Mouse (Mus musculus) lung, embryonic 15.5 days (tissue): Measurements from ENCODE around the gene Ccdc24. TPM values are rescaled to one million over a fixed set of nuclear protein-coding genes. Genes with fewer than 3 reads are reported as not detected.
A peak's percentile ranks its signal among the peaks of the same experiment; 100 is the strongest.

Experiments
- ATAC-seq: fragments of 200-750 bp; cut with Nextera tagmentation; 2 replicates; pipeline ENCODE4 v1.8.0; 2017; ENCODE audit warnings: moderate number of reproducible peaks, borderline replicate concordance; ENCODE audit not compliant: low FRiP score, low TSS enrichment; ENCODE audit errors: extremely low read depth
- H3K27ac ChIP-seq: fragments of 300-500 bp; sonication (generic); 2 replicates; pipeline ENCODE4 v1.5.1; 2015; ENCODE audit warnings: moderate library complexity, mild to moderate bottlenecking, inconsistent platforms
- H3K27me3 ChIP-seq: fragments of 300-500 bp; sonication (generic); 2 replicates; pipeline ENCODE4 v1.6.1; 2015; ENCODE audit warnings: inconsistent platforms
- H3K36me3 ChIP-seq: fragments of 300-500 bp; sonication (generic); 2 replicates; pipeline ENCODE4 v1.6.1; 2015; ENCODE audit warnings: inconsistent platforms
- H3K4me1 ChIP-seq: fragments of 300-500 bp; sonication (generic); 2 replicates; pipeline ENCODE4 v1.6.1; 2015; ENCODE audit warnings: inconsistent platforms
- H3K4me2 ChIP-seq: fragments of 300-500 bp; sonication (generic); 2 replicates; pipeline ENCODE4 v1.6.1; 2015; ENCODE audit warnings: inconsistent platforms, mild to moderate bottlenecking, moderate library complexity
- H3K4me3 ChIP-seq: fragments of 300-500 bp; sonication (generic); 2 replicates; pipeline ENCODE4 v1.5.1; 2015; ENCODE audit warnings: mild to moderate bottlenecking, inconsistent platforms
- H3K9ac ChIP-seq: fragments of 300-500 bp; sonication (generic); 2 replicates; pipeline ENCODE4 v1.6.1; 2015; ENCODE audit warnings: inconsistent platforms
- H3K9me3 ChIP-seq: fragments of 300-500 bp; sonication (generic); 2 replicates; pipeline ENCODE4 v1.6.1; 2016; ENCODE audit warnings: inconsistent platforms
- WGBS: fragments of 180-500 bp; shearing (Covaris S2); methylation state at CpG from one replicate; pipeline ENCODE4 v1.1.7; 2015; 5-methylcytosine and 5-hydroxymethylcytosine counted together
- polyA plus RNA-seq: library from polyadenylated mRNA; unstranded; fragments of >200 nt; fragmentation: Nextera tagmentation; extraction: Ambion mirVana; gene quantifications from 2 replicates; pipeline ENCODE4 v1.2.1, GENCODE M21; 2015

Ccdc24 gene
- polyA plus RNA-seq, 1 experiment from 2014 or later, result 1.9 TPM

DNA sequence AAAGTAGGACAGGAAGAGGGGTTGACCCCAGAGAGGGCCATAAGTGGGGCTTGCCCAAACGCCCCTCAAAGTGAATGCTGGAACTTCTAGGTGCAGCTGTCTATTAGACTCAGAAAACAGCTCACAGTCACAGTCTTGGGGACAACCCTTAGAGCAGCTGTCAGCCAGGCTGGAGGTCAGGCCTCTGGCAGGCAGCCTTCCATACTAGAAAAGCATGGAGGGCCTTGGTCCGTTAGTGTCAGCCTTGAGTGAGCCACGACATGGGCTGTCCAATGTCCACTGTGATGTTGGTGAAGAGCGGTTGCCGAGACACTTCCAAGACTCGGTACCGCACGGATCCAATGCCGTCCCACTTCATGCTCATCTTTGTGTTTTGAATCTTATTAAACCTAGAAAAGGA, 1.3 kb upstream of the Ccdc24 start:
- Histone ChIP-seq H3K27ac (no peak overlapping the region), H3K36me3 (peaks cover 10% of the 10 kb centered on the region), H3K9ac (no peak overlapping the region), H3K9me3 (no peaks in the 10 kb centered on the region), H3K4me1 (peaks cover 11% of the 10 kb centered on the region; the same call in 1 of the 2 replicates), H3K4me2 (no peak overlapping the region), H3K27me3 (no peaks in the 10 kb centered on the region), H3K4me3 (no peak overlapping the region)
- WGBS, result 88% methylated on average over 9 of the region's 9 CpGs
- no peak for ATAC-seq

DNA sequence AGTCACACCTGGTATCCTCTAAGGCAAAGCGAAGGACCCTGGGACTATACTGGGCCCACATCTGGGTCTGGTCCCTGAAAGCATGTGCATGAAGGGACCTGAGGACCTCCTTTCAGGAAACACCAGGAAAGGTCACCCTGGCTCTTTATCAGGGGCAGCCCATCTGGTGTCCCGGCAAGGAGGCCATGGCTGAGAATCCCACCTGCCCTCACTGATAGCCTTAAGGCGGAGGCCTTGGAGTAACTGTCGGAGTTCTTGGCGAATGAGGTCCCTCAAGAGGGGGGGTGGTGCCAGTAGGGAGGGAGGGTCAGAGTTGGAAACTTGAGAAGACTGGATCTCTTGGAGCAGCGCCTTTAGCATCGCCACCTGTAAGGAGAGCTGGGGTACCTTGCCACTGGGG, 570 bp downstream of the Ccdc24 start:
- WGBS, result 32% methylated on average over 7 of the region's 7 CpGs
- H3K27ac ChIP-seq, result no peak overlapping the region
- H3K36me3 ChIP-seq, result peaks cover 10% of the 10 kb centered on the region
- no peak overlapping the region for H3K4me3 ChIP-seq
- H3K4me1 ChIP-seq, result peaks cover 12% of the 10 kb centered on the region; the same call in 1 of the 2 replicates
- no peak for ATAC-seq
- no peak overlapping the region; the same call in 1 of the 2 replicates for H3K4me2 ChIP-seq
- no peak overlapping the region for H3K9ac ChIP-seq
- H3K27me3 ChIP-seq, result 0 out of 2 replicates have a peak, but pooled peaks cover 4% of the 10 kb centered on the region
- H3K9me3 ChIP-seq, result no peaks in the 10 kb centered on the region

DNA sequence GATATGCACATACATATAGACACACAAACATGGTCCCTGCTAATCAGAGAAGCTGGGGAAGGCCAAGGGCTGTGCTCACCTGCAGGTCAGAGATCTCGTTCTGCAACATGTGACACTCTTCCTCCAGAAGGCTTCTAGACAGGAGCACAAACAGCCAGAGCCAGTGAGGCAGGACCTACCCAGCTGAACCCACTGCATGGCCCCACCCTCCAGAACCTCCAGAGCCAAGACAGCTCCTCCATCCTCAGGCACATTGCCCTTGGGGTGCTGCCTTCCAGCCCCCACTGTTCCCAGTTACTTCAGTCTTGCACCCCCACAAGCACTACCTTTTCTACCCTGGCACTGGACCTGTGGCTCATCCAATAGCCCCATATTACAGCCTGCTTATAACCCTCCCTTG, 1.9 kb downstream of the Ccdc24 start:
- Histone ChIP-seq H3K36me3 (peaks cover 10% of the 10 kb centered on the region), H3K9me3 (no peaks in the 10 kb centered on the region), H3K4me3 (no peak overlapping the region), H3K4me2 (no peak overlapping the region), H3K9ac (no peak overlapping the region), H3K27ac (no peak overlapping the region), H3K27me3 (0 out of 2 replicates have a peak, but pooled peaks cover 4% of the 10 kb centered on the region), H3K4me1 (peaks cover 23% of the 10 kb centered on the region)
- ATAC-seq, result no peak
- 41% methylated on average over 1 of the region's 1 CpGs for WGBS

DNA sequence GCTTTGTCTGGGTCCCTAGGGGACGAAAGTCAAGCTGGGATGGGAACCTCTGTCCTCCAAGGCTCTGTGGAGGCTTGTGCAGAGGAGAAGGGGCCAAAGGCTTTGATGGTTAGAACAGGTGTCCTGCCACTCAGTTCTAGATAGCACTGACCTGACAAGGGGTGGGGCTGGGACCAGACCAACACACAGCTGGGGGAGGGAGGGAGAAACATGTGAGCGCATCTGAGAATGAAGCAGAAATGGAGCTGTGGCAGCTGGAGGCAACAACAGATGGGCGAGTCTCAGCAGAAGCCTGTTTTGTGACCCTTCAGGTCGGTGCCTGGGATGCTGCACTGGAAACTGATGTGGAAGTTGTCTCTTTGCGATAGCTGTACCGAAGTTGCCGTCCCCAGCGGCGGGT, 3.0 kb downstream of the Ccdc24 start:
- no peak overlapping the region for H3K4me3 ChIP-seq
- ATAC-seq, result no peak
- no peaks in the 10 kb centered on the region for H3K9me3 ChIP-seq
- no peak overlapping the region for H3K27ac ChIP-seq
- H3K9ac ChIP-seq, result no peak overlapping the region
- peaks cover 7% of the 10 kb centered on the region for H3K36me3 ChIP-seq
- 0 out of 2 replicates have a peak, but pooled peaks cover 4% of the 10 kb centered on the region for H3K27me3 ChIP-seq
- no peak overlapping the region for H3K4me2 ChIP-seq
- peaks cover 24% of the 10 kb centered on the region for H3K4me1 ChIP-seq
- WGBS, result 59% methylated on average over 9 of the region's 9 CpGs

DNA sequence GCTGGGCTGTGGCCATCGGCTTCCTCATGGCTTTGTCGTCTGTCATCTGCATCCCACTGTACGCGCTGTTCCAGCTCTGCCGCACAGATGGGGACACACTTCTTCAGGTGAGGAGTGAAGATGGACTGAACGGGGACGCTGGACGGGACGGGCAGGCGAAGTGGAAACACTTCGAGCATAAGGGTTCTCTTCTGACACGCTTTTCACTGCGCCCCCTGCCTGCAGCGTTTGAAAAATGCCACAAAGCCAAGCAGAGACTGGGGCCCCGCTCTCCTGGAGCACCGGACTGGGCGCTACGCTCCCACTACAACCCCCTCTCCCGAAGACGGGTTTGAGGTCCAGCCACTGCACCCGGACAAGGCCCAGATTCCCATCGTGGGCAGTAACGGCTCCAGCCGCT, 4.5 kb downstream of the Ccdc24 start:
- H3K36me3 ChIP-seq, result no peaks in the 10 kb centered on the region
- no peak overlapping the region for H3K4me3 ChIP-seq
- peak overlapping the region; percentile 20 for H3K4me2 ChIP-seq
- no peak for ATAC-seq
- H3K9ac ChIP-seq, result no peak overlapping the region
- no peak overlapping the region for H3K27ac ChIP-seq
- H3K4me1 ChIP-seq, result peaks cover 23% of the 10 kb centered on the region
- WGBS, result 19% methylated on average over 24 of the region's 24 CpGs
- H3K27me3 ChIP-seq, result 0 out of 2 replicates have a peak, but pooled peaks cover 4% of the 10 kb centered on the region
- H3K9me3 ChIP-seq, result no peaks in the 10 kb centered on the region

DNA sequence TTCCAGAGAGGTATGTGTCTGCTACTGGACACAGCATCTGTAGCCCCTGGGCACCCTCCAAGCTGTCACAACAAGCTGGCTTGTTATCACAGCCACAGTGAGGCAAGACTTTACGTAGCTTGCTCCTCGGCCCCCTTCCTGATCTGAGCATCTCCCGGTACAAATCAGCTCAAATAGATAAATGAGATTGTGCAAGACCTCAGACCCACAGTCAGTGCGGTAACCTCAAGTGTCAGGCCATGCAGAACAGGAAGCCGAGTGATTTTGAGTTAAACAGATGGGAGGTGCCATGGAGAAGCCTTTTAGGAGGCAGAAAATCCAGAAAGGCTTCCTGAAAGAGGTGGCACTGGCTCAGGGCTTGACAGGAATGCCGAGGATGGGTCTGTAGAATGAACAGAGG, 5.4 kb downstream of the Ccdc24 start:
- Histone ChIP-seq H3K9ac (no peak overlapping the region), H3K4me2 (no peak overlapping the region), H3K36me3 (no peaks in the 10 kb centered on the region), H3K4me1 (peaks cover 22% of the 10 kb centered on the region), H3K27me3 (0 out of 2 replicates have a peak, but pooled peaks cover 4% of the 10 kb centered on the region), H3K27ac (no peak overlapping the region), H3K4me3 (no peak overlapping the region), H3K9me3 (no peaks in the 10 kb centered on the region)
- WGBS, result 43% methylated on average over 6 of the region's 6 CpGs
- ATAC-seq, result no peak

DNA sequence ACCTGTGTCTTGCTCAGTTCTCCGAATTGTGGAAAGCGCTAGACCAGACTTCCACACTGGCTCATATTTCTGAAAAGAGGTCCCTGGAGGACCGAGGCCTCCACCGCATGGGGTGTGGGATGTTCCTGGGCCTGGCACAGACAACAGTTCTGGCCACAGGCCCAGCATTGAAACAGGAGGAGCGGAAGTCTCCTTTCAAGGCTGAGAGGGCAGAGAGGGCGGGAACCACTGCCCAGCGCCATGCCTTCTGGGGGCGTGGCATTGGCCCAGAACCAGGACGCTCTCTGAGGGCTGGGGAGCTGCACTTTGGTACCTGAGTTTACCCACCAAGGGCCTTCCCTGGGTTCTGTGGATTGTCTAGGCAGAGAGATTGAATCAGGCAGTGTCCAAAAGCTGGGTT, 6.3 kb downstream of the Ccdc24 start:
- Histone ChIP-seq H3K9ac (no peak overlapping the region), H3K4me1 (peaks cover 24% of the 10 kb centered on the region), H3K27me3 (0 out of 2 replicates have a peak, but pooled peaks cover 4% of the 10 kb centered on the region), H3K27ac (0 out of 2 replicates have a peak overlapping the region, but pooled peaks have one; percentile 21), H3K4me2 (peak overlapping the region; percentile 1; the same call in 1 of the 2 replicates), H3K9me3 (no peaks in the 10 kb centered on the region), H3K36me3 (no peaks in the 10 kb centered on the region), H3K4me3 (no peak overlapping the region)
- peak; percentile 46; the same call in 1 of the 2 replicates for ATAC-seq
- 52% methylated on average over 9 of the region's 9 CpGs for WGBS

DNA sequence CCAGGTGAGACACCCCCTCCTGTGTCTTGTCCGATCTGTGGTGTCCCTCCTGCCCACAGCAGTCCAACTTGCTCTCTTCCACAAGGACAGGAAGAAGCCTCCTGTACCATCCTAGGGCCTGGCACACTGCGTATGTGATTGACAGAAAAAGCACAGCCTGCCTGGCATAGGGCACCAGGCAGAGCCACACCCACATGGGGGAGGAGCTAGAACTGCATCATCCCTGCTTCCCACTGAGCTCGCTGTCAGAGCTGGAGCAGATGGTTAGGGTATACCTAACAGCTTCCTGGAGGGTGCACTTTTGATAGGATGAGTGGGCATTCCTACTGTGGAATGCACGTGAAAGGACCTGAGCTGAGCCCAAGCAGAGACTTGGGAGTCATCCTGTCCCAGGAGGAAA, 9.5 kb downstream of the Ccdc24 start:
- Histone ChIP-seq H3K36me3 (no peaks in the 10 kb centered on the region), H3K27me3 (0 out of 2 replicates have a peak, but pooled peaks cover 4% of the 10 kb centered on the region), H3K4me1 (peaks cover 24% of the 10 kb centered on the region), H3K9ac (no peak overlapping the region), H3K4me2 (no peak overlapping the region), H3K27ac (no peak overlapping the region), H3K4me3 (no peak overlapping the region), H3K9me3 (no peaks in the 10 kb centered on the region)
- WGBS, result 45% methylated on average over 4 of the region's 4 CpGs
- ATAC-seq, result no peak

DNA sequence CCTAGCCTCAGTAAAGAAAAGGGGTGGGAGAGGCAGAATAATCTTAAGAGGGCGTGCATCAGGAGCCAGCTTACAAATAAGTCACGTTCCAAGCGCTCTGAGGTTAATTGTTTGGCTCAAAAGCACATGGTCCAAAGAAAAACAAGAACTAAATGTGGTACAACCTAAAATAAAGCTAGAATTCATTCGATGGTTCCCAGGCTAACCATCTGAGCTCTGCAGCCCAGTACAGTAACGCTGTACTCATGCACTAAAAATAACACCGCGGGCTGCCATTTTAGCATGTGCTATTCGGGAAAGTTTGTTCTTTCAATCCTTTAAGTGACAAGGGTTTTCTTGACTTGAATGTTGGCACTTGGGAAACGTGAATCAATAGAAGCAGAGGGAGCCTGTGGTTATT, 11.8 kb downstream of the Ccdc24 start:
- no peak for ATAC-seq

DNA sequence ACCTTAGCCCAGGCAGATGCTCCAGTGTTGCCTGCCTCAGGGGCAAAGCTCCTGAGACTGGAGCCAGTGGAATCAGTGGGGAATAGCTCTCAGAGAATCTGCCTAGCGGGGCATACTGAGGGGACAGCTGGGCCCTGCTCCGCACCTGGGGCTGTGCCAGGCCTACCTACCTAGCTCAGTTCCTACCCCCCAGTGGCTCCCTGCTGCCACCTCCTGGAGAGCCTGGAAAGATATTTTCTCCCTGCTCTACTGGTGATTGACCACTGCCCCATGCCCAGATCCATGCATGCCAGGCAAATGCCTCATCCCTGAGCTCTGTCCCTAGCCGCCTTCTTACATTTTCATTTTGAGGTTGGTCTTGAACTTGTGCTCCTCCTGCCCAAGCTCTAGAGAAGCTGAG, 13.6 kb downstream of the Ccdc24 start:
- no peaks in the 10 kb centered on the region for H3K9me3 ChIP-seq
- H3K4me2 ChIP-seq, result no peak overlapping the region
- ATAC-seq, result no peak
- no peak overlapping the region for H3K27ac ChIP-seq
- WGBS, result 53% methylated on average over 3 of the region's 3 CpGs
- H3K4me3 ChIP-seq, result no peak overlapping the region
- H3K36me3 ChIP-seq, result no peaks in the 10 kb centered on the region
- H3K4me1 ChIP-seq, result peaks cover 15% of the 10 kb centered on the region
- H3K27me3 ChIP-seq, result no peaks in the 10 kb centered on the region
- no peak overlapping the region for H3K9ac ChIP-seq

More for the DNA sequence above, 11.8 kb downstream of the Ccdc24 start:
- WGBS, result 81% methylated on average over 9 of the region's 9 CpGs
- Histone ChIP-seq H3K27ac (no peak overlapping the region), H3K27me3 (no peaks in the 10 kb centered on the region), H3K9ac (no peak overlapping the region), H3K4me2 (no peak overlapping the region), H3K9me3 (no peaks in the 10 kb centered on the region), H3K4me1 (peaks cover 12% of the 10 kb centered on the region), H3K4me3 (no peak overlapping the region), H3K36me3 (no peaks in the 10 kb centered on the region)

DNA sequence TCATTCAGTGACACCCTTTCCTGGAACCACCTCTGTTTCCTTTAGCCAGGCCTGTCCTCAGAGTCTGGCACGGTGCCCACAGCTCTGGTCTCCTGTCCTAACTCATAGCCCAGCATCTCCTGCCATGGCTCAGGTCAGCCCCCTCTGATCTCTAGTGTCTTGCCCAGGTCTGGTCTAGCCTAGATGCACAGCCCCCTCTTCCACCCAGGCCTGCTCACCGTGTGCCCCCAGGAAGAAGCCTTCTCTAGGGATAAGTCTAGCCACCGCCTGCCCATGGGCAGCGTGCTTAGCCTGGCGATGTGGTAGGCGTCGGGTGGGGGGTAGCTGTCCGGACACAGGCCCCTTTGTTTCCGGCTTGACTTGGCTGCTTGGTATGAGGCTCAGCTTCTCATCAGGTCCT, 17.2 kb downstream of the Ccdc24 start:
- H3K9me3 ChIP-seq, result no peaks in the 10 kb centered on the region
- no peak overlapping the region for H3K4me2 ChIP-seq
- H3K4me1 ChIP-seq, result 0 out of 2 replicates have a peak, but pooled peaks cover 5% of the 10 kb centered on the region
- H3K36me3 ChIP-seq, result no peaks in the 10 kb centered on the region
- no peak overlapping the region for H3K27ac ChIP-seq
- no peak for ATAC-seq
- no peak overlapping the region for H3K4me3 ChIP-seq
- H3K27me3 ChIP-seq, result no peaks in the 10 kb centered on the region
- WGBS, result 44% methylated on average over 9 of the region's 9 CpGs
- H3K9ac ChIP-seq, result no peak overlapping the region

DNA sequence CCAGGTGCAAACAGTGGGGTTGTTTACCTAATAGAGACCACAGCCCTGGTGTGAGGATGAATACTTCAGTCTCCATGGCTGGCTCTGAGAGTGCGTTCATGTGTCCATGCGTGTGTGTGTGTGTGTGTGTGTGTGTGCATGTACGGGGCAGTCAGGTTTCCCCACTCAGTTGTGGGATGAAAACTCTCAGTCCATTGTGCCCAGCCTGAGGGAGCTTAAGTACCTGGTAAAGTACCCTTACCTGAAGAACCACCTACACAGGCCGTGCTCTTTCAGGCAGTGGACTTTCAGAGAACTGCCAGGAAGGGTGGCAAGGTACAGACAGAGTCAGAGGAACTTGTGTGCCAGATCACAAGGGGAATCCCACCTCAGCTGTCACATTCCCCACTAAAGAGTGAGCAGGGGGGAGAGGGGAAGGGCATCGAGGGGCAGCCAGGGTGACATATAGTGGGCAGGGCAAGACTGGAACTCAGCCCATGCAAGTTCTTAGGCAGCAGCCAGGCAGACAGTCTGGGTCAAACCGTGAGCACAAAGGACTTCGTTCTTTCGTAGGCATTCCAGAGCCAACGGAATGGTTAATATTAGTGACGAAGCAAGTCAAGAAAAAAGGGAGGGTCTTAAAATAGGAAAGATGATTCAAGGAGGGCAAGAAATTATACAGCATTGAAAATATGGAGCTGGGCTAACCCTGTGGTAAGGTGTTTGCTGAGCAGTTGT, 20.0 kb downstream of the Ccdc24 start:
- H3K27ac ChIP-seq, result no peak overlapping the region
- H3K4me3 ChIP-seq, result no peak overlapping the region
- no peak overlapping the region for H3K9ac ChIP-seq
- 75% methylated on average over 10 of the region's 10 CpGs for WGBS
- H3K36me3 ChIP-seq, result no peaks in the 10 kb centered on the region
- no peak for ATAC-seq
- no peaks in the 10 kb centered on the region for H3K9me3 ChIP-seq
- no peaks in the 10 kb centered on the region for H3K27me3 ChIP-seq
- H3K4me2 ChIP-seq, result no peak overlapping the region
- 0 out of 2 replicates have a peak, but pooled peaks cover 7% of the 10 kb centered on the region for H3K4me1 ChIP-seq
